Mouse (Mus musculus) embryonic facial prominence, embryonic 11.5 days (tissue): ENCODE data around the gene Slc27a2. TPM values are rescaled to one million over a fixed set of nuclear protein-coding genes. Genes with fewer than 3 reads are reported as not detected.
"Not testable (repeated sequence)": the region's sequence is repeated elsewhere in the genome, so short reads cannot be mapped to it uniquely, and the experiment has no call there.

Source experiments
- ATAC-seq: fragments of 200-750 bp; cut with Nextera tagmentation; replicated peaks from 2 replicates; pipeline ENCODE4 v1.8.0; 2017; ENCODE audit warnings: low read depth; ENCODE audit not compliant: insufficient number of reproducible peaks, low FRiP score, low TSS enrichment
- DNase-seq: peaks from one replicate; pipeline ENCODE4 v3.0.0-alpha.2; 2015; ENCODE audit warnings: low spot score
- H3K27ac ChIP-seq: fragments of 300-500 bp; sonication (generic); replicated peaks from 2 replicates; pipeline ENCODE4 v1.5.1; 2014; ENCODE audit warnings: mild to moderate bottlenecking, low read depth, low read length, control low read depth
- H3K27me3 ChIP-seq: fragments of 300-500 bp; sonication (generic); 2 replicates; pipeline ENCODE4 v1.6.1; 2014; ENCODE audit warnings: mild to moderate bottlenecking, low read length, moderate library complexity, mixed read lengths; ENCODE audit not compliant: control insufficient read depth, insufficient read depth
- H3K36me3 ChIP-seq: fragments of 300-500 bp; sonication (generic); replicated peaks from 2 replicates; pipeline ENCODE4 v1.6.1; 2014; ENCODE audit warnings: low read depth, mild to moderate bottlenecking, low read length, moderate library complexity, mixed read lengths; ENCODE audit not compliant: control insufficient read depth, insufficient read depth
- H3K4me1 ChIP-seq: fragments of 300-500 bp; sonication (generic); 2 replicates; pipeline ENCODE4 v1.6.1; 2014; ENCODE audit warnings: low read length, mixed read lengths; ENCODE audit not compliant: control insufficient read depth, insufficient read depth
- H3K4me2 ChIP-seq: fragments of 300-500 bp; sonication (generic); 2 replicates; pipeline ENCODE4 v1.6.1; 2014; ENCODE audit warnings: low read depth, mild to moderate bottlenecking, control low read depth, low read length, moderate library complexity
- H3K4me3 ChIP-seq: fragments of 300-500 bp; sonication (generic); 2 replicates; pipeline ENCODE4 v1.5.1; 2014; ENCODE audit warnings: low read depth, low read length, control low read depth
- H3K9ac ChIP-seq: fragments of 300-500 bp; sonication (generic); replicated peaks from 2 replicates; pipeline ENCODE4 v1.6.1; 2014; ENCODE audit warnings: mild to moderate bottlenecking, control low read depth, low read length
- H3K9me3 ChIP-seq: fragments of 300-500 bp; sonication (generic); replicated peaks from 2 replicates; pipeline ENCODE4 v1.6.1; 2016; ENCODE audit warnings: mild to moderate bottlenecking, low read length, inconsistent platforms, mixed read lengths; ENCODE audit not compliant: control insufficient read depth
- WGBS: fragments of 180-500 bp; shearing (Covaris S2); extraction: QIAGEN DNeasy Blood & Tissue Kit; methylation state at CpG from one replicate; pipeline ENCODE4 v1.1.7; 2014; 5-methylcytosine and 5-hydroxymethylcytosine counted together
- polyA plus RNA-seq: library from polyadenylated mRNA; unstranded; fragments of >200 nt; fragmentation: Nextera tagmentation; extraction: Ambion mirVana; gene quantifications from 2 replicates; pipeline ENCODE4 v1.2.1, GENCODE M21; 2014

Gene Slc27a2
- polyA plus RNA-seq, 1 experiment from 2014 or later = 4.6 TPM

DNA sequence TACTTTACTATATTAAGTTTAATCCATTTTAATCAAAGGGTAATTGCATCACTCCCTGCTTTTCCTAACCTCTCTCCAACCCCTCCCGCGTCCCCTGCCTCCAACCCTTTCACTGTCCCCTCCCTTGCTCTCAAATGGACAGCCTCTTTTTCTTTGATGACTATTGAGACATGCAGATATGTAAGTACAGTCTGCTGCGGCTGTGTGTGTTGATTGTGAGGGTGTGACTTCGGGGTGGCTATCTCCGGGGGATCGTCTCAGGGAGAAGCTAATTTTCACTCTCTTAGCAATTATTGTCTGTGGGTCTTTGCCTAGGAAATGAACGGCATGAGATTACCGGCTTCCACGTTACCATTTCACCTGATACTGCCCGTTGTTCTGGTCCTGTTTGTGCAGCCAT, 30.7 kb upstream of the Slc27a2 start:
- Histone ChIP-seq H3K36me3 (no peaks in the 10 kb centered on the region), H3K4me1 (no peaks in the 10 kb centered on the region), H3K9ac (no peak overlapping the region), H3K27ac (no peak overlapping the region), H3K4me2 (no peak overlapping the region), H3K4me3 (no peak overlapping the region), H3K9me3 (no peaks in the 10 kb centered on the region), H3K27me3 (no peaks in the 10 kb centered on the region)
- ATAC-seq (no peak), DNase-seq (no peak)
- WGBS = 78% methylated on average over 10 of the region's 10 CpGs

DNA sequence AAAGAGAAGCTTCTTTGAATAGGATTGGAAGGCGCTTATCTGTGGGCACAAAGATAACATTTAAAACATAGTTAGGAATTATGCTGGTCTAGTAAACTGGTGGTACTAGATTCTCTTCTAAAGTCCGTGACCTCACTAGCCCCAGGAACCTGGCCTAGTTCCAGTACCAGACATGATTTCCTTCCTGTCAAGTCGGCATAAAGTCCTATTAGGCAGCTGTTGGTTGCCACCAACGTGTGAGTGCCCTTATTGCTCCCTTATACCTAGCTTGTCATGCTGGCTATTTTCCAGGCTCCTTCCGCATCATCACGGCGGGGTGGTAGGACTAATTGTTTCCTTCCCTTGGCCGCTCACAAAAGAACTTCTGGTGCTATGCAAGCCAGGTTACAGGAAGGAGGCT, 30.2 kb upstream of the Slc27a2 start:
- no peak for ATAC-seq
- H3K27me3 ChIP-seq = no peaks in the 10 kb centered on the region
- H3K27ac ChIP-seq = no peak overlapping the region
- no peaks in the 10 kb centered on the region for H3K36me3 ChIP-seq
- DNase-seq = no peak
- WGBS = 64% methylated on average over 8 of the region's 8 CpGs
- H3K9ac ChIP-seq = no peak overlapping the region
- no peak overlapping the region for H3K4me2 ChIP-seq
- no peaks in the 10 kb centered on the region for H3K9me3 ChIP-seq
- no peak overlapping the region for H3K4me3 ChIP-seq
- no peaks in the 10 kb centered on the region for H3K4me1 ChIP-seq

DNA sequence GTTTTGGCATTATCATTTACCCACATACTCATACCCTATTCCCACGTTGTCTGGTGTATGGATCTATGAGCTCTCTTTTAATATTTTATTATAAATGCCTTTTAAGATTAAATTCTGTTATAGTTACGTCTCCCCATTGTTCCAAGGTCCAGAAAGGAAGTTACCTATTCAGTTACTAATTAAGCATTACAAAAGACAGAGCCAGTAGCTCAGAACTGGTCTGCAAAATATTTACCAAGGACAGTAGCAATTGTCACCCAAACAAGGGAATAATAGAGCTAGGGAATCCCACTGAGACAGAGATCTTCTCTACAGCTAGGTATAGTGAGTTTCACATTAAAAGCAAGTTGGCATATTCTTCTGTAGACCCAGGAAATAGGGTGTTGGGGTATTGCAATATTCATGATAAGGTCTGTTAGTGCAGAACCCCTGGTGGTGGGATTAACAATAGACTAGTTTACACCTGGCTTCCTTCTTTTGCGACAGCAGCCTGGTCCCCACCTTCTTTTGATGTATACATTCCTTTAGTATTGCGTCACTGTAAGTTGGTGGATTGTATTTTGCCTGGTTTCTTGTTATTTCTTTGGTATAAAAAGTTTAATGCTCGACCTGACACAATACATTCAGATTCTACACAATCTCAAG, 29.0 kb upstream of the Slc27a2 start:
- not testable (repeated sequence) for H3K4me3 ChIP-seq, DNase-seq, H3K36me3 ChIP-seq, H3K27me3 ChIP-seq, H3K9me3 ChIP-seq, H3K9ac ChIP-seq, H3K4me1 ChIP-seq, H3K27ac ChIP-seq, ATAC-seq, H3K4me2 ChIP-seq
- 72% methylated on average over 5 of the region's 5 CpGs for WGBS

DNA sequence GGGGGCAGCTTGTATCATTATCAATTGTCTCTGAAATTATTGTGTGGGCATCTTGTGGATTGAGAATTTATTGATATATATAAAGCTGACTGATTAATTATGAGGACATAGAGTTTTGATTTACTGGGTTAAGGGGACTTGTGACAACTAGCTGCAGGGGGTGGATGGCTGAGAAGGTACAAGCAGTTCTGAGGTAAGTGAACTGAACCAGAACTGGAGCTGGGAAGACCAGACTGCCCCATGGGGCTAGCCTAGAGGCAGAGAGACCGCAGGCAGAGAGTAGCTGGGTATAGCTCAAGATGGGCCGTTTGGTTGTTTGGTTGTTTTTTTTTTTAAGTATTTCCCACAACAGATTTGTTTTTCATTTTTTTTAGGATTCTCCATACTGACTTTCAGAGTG, 27.9 kb upstream of the Slc27a2 start:
- H3K4me2 ChIP-seq = no peak overlapping the region
- ATAC-seq = no peak
- H3K4me1 ChIP-seq = no peaks in the 10 kb centered on the region
- no peak overlapping the region for H3K9ac ChIP-seq
- H3K27ac ChIP-seq = no peak overlapping the region
- H3K27me3 ChIP-seq = no peaks in the 10 kb centered on the region
- no peak overlapping the region for H3K4me3 ChIP-seq
- DNase-seq = no peak
- WGBS = 77% methylated on average over 2 of the region's 2 CpGs
- H3K36me3 ChIP-seq = no peaks in the 10 kb centered on the region
- no peaks in the 10 kb centered on the region for H3K9me3 ChIP-seq

DNA sequence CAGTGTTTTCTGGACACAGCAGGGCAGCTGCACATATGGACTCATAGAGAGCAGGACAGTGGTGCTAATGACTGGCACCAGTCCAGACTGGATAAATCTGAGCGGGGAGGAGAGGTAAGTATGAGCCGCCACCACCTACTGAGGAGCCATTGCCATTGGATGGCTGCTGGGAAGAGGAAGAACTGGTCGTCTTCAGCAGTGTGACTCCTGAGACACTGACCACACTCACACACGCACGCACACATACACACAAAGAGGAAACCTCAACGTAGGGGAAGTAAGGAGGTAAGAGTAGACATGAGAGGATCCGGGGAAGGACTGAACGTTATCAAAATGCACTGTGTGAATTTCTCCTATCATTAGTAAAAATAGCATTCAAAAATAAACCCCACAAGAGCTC, 24.7 kb upstream of the Slc27a2 start:
- H3K4me3 ChIP-seq = no peak overlapping the region
- DNase-seq = no peak
- 89% methylated on average over 8 of the region's 8 CpGs for WGBS
- H3K36me3 ChIP-seq = no peaks in the 10 kb centered on the region
- H3K4me1 ChIP-seq = no peaks in the 10 kb centered on the region
- no peaks in the 10 kb centered on the region for H3K27me3 ChIP-seq
- ATAC-seq = no peak
- H3K9ac ChIP-seq = no peak overlapping the region
- H3K9me3 ChIP-seq = no peaks in the 10 kb centered on the region
- no peak overlapping the region for H3K4me2 ChIP-seq
- H3K27ac ChIP-seq = no peak overlapping the region

DNA sequence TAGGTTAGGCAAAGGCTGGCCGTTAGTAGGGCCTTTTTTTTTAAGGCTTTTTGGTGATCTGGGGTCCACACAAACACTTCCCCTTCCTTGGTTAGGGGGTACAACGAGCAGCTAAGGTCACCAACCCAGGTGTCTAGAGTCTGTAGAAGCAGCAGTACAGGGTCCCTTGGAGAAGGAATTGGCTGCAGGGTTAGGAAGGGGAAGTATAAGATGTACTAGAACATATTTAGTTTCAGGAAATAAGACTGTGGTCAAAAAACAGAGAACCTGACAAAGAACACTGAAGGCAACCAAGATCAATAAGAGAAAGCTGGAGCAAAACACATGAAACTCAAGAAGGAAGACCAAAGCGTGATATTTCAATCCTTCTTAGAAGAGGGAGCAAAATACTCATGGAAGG, 21.6 kb upstream of the Slc27a2 start:
- Histone ChIP-seq H3K4me1 (no peaks in the 10 kb centered on the region), H3K9ac (no peak overlapping the region), H3K9me3 (no peaks in the 10 kb centered on the region), H3K27ac (no peak overlapping the region), H3K4me3 (no peak overlapping the region), H3K36me3 (no peaks in the 10 kb centered on the region), H3K4me2 (no peak overlapping the region), H3K27me3 (no peaks in the 10 kb centered on the region)
- DNase-seq (no peak), ATAC-seq (no peak)
- 78% methylated on average over 3 of the region's 3 CpGs for WGBS

DNA sequence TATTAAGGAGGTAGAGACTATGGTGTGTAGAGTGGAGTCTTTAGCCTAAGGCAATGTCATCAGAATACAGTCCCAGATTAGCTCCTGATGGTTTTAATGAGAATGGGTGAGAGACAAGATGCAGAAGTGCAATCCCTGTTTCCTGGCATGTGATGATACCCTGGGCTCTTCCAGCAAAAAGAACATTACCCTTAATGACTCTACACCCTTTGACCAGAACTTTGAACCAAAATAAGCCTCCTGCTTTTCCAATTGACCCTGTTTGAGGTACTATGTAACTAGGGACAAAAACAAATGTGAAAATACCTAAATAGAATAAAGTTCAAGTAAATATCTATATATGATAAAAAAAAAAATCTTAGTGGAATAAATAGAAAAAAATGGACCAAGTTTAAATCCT, 14.6 kb upstream of the Slc27a2 start:
- H3K9ac ChIP-seq = no peak overlapping the region
- no peaks in the 10 kb centered on the region for H3K27me3 ChIP-seq
- H3K4me1 ChIP-seq = no peaks in the 10 kb centered on the region
- no peak overlapping the region for H3K4me2 ChIP-seq
- DNase-seq (no peak), ATAC-seq (no peak)
- no peak overlapping the region for H3K27ac ChIP-seq
- no peak overlapping the region for H3K4me3 ChIP-seq
- H3K36me3 ChIP-seq = no peaks in the 10 kb centered on the region
- no peaks in the 10 kb centered on the region for H3K9me3 ChIP-seq

DNA sequence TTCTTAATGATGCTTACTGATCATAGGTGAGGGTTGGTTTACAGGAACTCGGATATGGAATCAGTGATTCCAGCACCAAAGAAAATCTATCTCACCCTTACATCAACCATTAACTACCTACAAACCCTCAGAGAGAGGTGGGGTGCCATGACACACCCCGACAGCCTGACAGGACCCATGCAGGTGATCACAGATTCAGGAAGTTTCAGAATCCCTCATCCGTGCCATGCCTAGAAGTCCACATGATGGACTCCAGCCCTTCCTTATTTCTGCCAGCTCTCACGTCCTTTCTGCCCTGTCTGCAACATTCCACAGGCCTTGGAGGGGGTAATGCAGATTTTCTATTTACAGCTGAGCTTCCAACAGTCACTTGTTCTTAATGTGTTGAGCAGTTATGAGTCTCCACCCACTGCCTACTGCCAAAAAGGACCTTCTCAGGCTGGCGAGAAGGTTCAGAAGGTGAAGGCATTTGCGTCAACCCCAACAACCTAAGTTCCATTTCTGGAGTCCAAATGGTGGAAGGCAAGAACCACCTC, 11.7 kb upstream of the Slc27a2 start:
- no peak overlapping the region for H3K4me3 ChIP-seq
- no peak overlapping the region for H3K9ac ChIP-seq
- H3K36me3 ChIP-seq = no peaks in the 10 kb centered on the region
- H3K4me1 ChIP-seq = no peaks in the 10 kb centered on the region
- no peaks in the 10 kb centered on the region for H3K9me3 ChIP-seq
- H3K27ac ChIP-seq = no peak overlapping the region
- WGBS = 85% methylated on average over 6 of the region's 6 CpGs
- H3K4me2 ChIP-seq = no peak overlapping the region
- ATAC-seq (no peak), DNase-seq (no peak)
- no peaks in the 10 kb centered on the region for H3K27me3 ChIP-seq
